Mouse (Mus musculus): ENCODE measurements around the gene Atp6v0d1.

- TF ChIP-seq POLR2A (IDR thresholded peaks at IDR 0.05; ENCODE audit: insufficient read depth, low read depth, low read length) (no peak), CTCF (IDR thresholded peaks at IDR 0.05; ENCODE audit: insufficient read depth, low read depth, low read length) (no peak)
Observed at GRCm38 (mm10) chr8:105537011-105537677, 28.7 kb downstream of the Atp6v0d1 start.

Measured in olfactory bulb, adult 2 months (tissue).